Mouse (Mus musculus): Measurements from ENCODE around the gene Mtg1. TPM values are rescaled to one million over a fixed set of nuclear protein-coding genes. Genes with fewer than 3 reads are reported as not detected.

Mtg1 gene
- polyA plus RNA-seq (2017; shearing (Covaris generic)) = 45.8 TPM

DNA sequence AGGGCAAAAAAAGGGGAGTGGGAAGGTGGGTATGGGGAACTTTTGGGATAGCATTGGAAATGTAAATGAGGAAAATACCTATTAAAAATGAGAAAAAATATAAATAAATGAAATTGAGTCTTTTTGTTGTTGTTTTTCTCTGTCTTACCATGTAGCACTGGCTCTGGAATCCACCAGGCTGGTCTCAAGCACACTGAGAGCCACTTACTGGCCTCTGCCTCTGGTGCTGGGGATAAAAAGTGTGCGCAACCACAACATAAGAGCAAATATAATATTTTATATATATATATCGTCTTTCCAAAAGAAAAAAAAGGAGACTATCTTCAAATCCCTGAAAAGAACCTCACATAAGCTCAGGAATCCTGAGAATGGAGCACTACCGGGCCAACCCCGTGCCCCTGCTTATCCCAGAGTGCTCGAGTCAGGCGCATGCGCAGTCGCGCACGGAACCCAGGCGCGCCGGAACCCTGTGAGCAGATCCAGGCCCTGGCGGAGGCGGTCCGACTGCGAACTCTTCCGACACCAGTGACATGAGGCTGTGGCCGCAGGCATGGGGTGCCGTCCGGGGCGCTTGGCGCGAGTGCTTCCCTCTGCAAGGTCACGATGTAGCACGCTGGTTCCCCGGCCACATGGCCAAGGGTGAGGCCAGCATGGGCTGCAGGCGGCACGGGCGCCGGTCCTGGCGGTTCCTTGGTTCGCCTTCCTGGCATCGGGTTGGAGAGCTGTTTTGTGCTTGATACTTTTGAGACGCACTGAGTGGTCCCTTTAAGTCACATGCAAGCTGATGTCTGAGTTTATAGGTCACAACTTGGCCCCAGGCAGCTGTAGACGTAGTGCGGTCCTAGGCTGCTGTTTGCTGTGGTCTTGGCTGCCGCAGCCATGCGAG, at the start of gene Mtg1:
Gene Mtg1, plus strand, starts transcription at position 430 of the 886 bp plus-strand sequence.

DNA sequence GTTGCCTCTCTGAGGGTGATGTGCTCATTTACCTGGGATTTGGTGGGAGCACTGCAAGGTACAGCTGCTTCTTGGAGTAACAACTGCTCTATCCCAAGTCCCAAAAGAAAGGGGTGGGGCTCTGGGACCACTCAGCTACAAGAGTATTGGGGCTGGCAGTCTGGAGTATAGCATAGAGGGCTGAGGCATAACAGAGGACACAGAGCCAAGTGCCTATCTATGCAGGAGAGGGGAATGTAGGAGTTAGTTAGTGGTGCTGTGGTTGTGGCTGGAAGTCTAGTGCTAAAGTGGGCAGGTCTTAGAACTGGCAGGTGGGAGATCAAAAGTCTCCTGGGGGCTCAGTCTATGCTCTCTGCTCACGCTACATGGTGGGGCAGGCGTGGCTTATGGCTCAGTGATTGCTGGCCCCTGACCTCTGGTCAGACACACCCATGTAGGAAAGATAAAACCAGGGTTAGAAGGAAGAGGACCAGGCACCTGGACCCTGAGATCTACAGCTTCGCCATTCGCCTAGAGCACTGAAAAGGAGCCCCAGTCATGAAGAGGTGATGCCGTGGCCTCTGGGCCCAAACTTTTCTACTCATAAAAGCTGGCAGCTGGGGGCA, 44.3 kb upstream of the Mtg1 start, which contains the start of gene Prap1:
Gene Prap1, plus strand, starts transcription at position 472 of the 605 bp plus-strand sequence.

DNA sequence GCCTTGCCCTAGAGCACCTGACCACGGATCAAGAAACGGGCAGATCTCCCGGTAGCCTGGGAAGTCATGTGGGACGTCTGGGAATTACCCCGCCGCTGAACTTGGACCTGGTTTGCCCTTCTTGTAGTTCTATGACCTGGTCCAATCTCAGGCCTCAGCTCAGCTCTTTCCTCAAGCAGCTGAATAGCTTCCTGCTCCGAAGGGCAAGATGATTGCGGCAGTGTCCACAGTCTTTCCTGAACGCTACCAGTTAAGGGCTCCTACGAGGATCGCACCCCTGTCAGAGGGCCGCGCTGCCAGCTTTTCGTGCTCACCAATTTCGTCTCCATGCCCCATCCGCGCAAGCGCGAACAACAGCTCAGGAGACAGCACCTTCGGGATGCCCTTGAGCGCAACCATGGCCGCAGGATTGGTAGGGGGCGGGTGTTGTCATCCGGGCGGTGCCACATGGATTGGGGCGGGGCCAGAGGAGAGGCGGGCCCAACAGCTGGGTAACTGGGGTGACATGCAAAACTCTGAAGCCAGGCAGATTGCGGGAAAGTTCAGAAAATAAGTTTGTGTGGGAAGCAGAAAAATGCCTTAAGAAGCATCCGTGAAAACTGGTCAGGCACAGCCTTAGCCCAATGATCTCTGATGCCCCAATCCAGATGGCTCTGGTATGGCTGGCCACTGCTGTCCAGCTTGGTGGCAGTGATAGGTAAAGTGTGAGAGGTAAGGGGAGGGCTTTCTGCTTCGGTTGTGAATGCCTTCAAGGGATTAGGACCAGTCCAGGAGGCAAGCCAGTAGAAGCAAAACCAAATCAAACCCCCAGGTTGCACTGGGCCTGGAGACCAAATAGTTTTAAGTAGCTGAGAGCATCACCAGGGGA, 35.1 kb upstream of the Mtg1 start, which contains the start of gene Fuom:
Gene Fuom, minus strand, starts transcription at position 449 of the 868 bp plus-strand sequence.

DNA sequence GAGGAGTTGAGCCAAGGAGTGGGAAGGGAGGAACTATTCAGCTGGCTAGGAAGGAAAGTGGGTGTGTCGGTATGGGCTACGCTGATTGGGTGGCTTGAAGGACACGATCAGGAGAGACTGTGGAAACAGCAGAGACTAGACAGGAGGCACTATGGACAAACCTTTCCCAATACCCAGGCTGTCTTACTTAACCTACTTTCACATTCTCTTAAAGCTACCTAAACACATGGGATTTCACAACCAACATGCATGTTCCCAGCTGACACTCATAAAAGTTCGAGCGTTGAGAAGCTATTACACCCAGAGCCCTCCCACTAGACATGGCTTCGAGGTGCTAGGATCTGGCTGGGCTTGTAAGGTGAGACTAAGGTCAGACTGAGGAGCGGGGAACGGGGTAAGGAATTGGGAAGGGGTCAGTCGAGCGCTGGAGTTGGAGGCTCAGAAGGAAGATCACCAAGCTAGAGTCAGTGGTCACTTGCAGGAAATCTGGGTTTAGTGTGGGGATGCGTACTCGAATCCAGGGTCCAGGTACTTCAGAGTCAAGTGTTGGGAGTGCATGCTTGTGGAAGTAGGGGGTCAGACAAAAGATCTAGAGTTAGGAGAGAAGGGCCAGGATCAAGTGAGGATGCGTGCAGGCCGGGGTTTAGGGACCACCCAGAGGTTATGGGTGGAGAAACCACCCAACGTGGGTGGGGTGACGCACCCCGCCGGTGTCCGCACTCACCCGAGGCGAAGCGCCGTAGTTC, 21.6 kb upstream of the Mtg1 start, which contains the start of gene Paox:
Gene Paox, plus strand, starts transcription at position 217 of the 746 bp plus-strand sequence.

DNA sequence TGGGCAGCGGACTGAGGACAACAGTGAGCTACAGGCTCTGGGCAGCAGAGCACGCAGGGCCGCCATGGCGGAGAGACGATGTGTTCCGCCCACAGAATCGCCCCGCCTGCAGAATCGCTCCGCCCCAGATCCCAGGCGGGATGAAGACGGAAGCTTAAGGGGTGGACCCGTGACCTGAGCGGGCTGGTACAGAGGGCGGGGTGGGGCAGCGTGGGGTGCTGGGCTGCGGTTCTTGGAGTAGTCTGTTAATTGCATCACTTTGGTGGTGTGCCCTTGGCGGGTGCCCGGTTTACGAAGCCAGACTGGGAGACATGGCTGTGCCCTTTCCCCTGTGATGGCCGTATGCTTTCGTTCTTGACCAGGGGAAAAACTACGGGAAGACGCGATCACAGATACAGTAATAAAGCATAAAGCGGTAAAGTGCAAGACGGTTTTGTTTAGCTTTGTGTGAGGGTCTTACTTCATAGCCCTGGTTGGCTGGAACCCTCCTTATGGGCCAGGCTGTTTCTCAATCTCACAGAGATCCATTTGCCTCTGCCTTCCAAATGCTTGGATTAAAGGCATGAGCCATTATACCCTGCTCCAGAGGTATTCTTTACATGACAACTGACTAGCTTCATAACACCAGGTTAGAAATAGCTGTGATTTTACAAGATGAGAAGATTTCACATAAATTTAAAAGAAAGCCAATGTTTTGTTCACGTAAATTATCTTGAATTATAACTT, 20.9 kb upstream of the Mtg1 start, which contains the start of gene Echs1:
Gene Echs1, minus strand, starts transcription at position 148 of the 726 bp plus-strand sequence.

DNA sequence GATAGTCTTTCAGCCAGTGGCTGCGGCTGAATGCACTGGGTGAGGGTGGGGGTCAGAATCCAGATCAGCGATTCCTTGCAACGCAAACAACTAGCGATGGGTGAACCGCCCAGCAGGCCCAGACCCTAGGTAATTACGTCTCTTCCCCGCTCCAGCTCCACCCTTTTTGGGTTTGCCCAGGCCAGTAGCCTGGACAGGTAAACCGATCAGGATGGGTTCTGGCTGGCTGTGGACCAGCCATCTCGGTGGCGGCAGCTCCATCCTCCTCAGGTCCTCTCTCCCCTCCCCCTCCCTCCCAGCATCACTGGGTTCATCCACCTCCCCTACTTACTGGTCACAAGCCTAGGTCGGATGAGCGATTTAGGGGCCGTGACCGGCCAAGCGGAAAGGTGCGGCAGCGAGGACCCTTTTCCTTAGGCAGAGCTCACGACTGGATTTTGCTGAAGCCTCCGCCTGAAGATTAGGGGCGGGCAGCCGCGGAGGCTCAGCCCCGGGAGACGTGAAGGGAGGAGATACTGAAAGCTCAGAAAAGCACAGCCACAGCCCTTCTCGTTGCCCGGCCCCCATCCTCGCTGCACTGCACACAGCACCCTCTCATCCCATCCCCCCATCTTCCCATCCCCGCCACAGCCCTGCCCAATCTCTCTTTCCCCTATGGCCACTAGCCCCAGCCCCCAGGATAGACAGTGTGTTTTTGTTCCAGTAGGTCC, 17.0 kb downstream of the Mtg1 start, which contains the start of gene Sprn:
Gene Sprn, minus strand, starts transcription at position 660 of the 710 bp plus-strand sequence.

DNA sequence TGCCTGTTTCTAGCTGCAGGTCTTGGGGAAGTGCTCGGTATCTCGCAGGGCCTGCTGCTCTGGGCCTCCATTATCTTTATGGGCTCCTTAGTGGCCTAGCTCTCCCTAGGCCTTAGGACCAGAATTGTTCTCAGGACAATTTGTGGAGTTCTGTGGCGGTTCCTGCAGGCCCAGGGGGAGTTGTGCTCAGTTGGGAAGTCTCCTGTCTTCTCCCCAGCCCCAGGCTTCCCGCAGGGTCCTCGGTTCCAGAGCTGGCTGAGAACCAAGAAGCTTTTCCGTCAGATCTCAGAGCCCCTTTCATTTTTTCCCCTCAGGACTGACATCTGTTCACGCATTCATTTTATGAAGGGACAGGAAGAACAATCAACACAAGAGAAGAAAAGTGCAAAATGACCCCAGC, 27.3 kb downstream of the Mtg1 start, which contains the start of gene Olfr522:
Gene Olfr522, minus strand, starts transcription at position 101 of the 400 bp plus-strand sequence.

DNA sequence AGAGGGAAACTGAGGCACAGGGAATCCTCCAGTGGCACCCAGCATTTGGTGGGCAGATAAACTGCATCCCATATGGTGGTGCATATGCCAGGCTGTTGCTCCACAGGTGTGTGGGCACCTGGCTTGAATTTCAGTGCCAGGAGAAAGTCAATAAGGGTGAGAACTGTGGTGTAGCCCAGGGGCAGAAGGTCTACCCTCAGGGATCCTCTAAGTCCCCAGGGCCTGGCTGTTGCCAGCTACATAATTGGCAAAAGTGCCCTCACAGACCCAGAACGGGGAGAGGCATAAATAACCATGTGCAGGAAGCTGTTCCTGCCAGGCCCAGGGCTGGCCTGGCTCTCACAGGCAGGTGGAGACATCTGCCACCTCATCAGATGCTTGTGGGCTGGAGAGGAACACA, 35.6 kb downstream of the Mtg1 start, which contains the start of gene Olfr523:
Gene Olfr523, plus strand, starts transcription at position 282 of the 400 bp plus-strand sequence.

Other genes with a start within 250 kb of the Mtg1 start
- gene Kndc1, start 242.9 kb upstream of the Mtg1 start, polyA plus RNA-seq (2017; shearing (Covaris generic)) = 0.48 TPM
- 2.8 TPM for gene Utf1, start 193.8 kb upstream of the Mtg1 start, polyA plus RNA-seq (2017; shearing (Covaris generic))
- 0.66 TPM for gene 6430531B16Rik, start 158.8 kb upstream of the Mtg1 start, polyA plus RNA-seq (2017; shearing (Covaris generic))
- 14.4 TPM for gene Adam8, start 145.0 kb upstream of the Mtg1 start, polyA plus RNA-seq (2017; shearing (Covaris generic))
- gene Zfp511, start 101.2 kb upstream of the Mtg1 start, polyA plus RNA-seq (2017; shearing (Covaris generic)) = 51.3 TPM
- 45.6 TPM for gene Tubgcp2, start 100.9 kb upstream of the Mtg1 start, polyA plus RNA-seq (2017; shearing (Covaris generic))
- gene Msx3, start 88.5 kb upstream of the Mtg1 start, polyA plus RNA-seq (2017; shearing (Covaris generic)) = not detected
- not detected for gene Caly, start 55.0 kb upstream of the Mtg1 start, polyA plus RNA-seq (2017; shearing (Covaris generic))
- gene Prap1, start 44.2 kb upstream of the Mtg1 start, polyA plus RNA-seq (2017; shearing (Covaris generic)) = not detected
- 14.9 TPM for gene Fuom, start 35.1 kb upstream of the Mtg1 start, polyA plus RNA-seq (2017; shearing (Covaris generic))
- 2.4 TPM for gene Paox, start 21.8 kb upstream of the Mtg1 start, polyA plus RNA-seq (2017; shearing (Covaris generic))
- gene Echs1, start 21.1 kb upstream of the Mtg1 start, polyA plus RNA-seq (2017; shearing (Covaris generic)) = 70.5 TPM
- not detected for gene Sprn, start 17.3 kb downstream of the Mtg1 start, polyA plus RNA-seq (2017; shearing (Covaris generic))
- not detected for gene Olfr522, start 27.2 kb downstream of the Mtg1 start, polyA plus RNA-seq (2017; shearing (Covaris generic))
- not detected for gene Olfr523, start 35.7 kb downstream of the Mtg1 start, polyA plus RNA-seq (2017; shearing (Covaris generic))
- gene Olfr524, start 68.4 kb downstream of the Mtg1 start, polyA plus RNA-seq (2017; shearing (Covaris generic)) = not detected
- 0.15 TPM for gene Cd163l1, start 80.7 kb downstream of the Mtg1 start, polyA plus RNA-seq (2017; shearing (Covaris generic))
- 1.7 TPM for gene 5830411N06Rik, start 109.7 kb downstream of the Mtg1 start, polyA plus RNA-seq (2017; shearing (Covaris generic))
- 0.17 TPM for gene Olfr525, start 183.3 kb downstream of the Mtg1 start, polyA plus RNA-seq (2017; shearing (Covaris generic))
- not detected for gene Olfr527, start 196.5 kb downstream of the Mtg1 start, polyA plus RNA-seq (2017; shearing (Covaris generic))
- gene Olfr60, start 224.1 kb downstream of the Mtg1 start, polyA plus RNA-seq (2017; shearing (Covaris generic)) = 0.20 TPM
- not detected for gene Olfr530, start 238.8 kb downstream of the Mtg1 start, polyA plus RNA-seq (2017; shearing (Covaris generic))